ENCODE assay signal across 12 mouse cellular contexts in the genomic region with DNA sequence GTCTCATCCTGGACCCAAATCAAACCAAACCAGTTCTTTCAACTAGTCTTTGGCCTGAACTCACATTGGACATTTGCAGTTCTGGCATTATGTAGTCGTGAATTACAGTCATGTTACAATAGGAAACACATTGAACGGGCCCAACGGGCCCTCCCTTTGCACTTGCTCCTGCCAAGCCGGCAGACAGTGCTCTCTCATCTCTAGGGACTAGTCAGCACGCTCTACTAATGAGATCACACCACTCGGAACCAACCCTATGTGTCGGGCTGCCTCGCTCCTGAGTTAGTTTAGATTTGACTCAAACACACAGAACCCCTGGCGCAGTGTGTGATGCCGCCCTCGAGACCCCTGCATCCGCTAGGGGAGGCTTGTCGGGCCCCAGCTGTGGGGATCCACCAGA. TPM values are rescaled to one million over a fixed set of nuclear protein-coding genes. Genes with fewer than 3 reads are reported as not detected.
DNase-seq lines count a peak whose midpoint lies in the region; ATAC-seq lines count a peak whose summit lies in the region.
"Had no signal": no experiment of that assay in that cellular context is flagged by ENCODE, and none has a peak within 500 bp of the region (broad histone marks: within the 10 kb centered on the region; RNA-seq: fewer than 3 reads in every experiment).

No protein-coding gene starts in this region.

- H3K4me3 ChIP-seq in kidney, embryonic 15.5 days (replicated peaks), result no peak overlapping the region
- no peak overlapping the region for H3K4me3 ChIP-seq in kidney, embryonic 14.5 days (ENCODE audit: low read length)
- no peak overlapping the region for H3K4me3 ChIP-seq in limb, embryonic 15.5 days
- no peak overlapping the region for H3K4me3 ChIP-seq in neural tube, embryonic 15.5 days (replicated peaks)
- H3K4me3 ChIP-seq: erythroblast, embryonic 14.5 days; stomach, embryonic 15.5 days had no signal

- H3K9me3 ChIP-seq in kidney, embryonic 15.5 days (replicated peaks), result no peaks in the 10 kb centered on the region
- H3K9me3 ChIP-seq in kidney, embryonic 14.5 days (ENCODE audit: control insufficient read depth, low read length), result no peaks in the 10 kb centered on the region
- H3K9me3 ChIP-seq in limb, embryonic 15.5 days, result no peaks in the 10 kb centered on the region
- no peaks in the 10 kb centered on the region for H3K9me3 ChIP-seq in neural tube, embryonic 15.5 days (replicated peaks)
- H3K9me3 ChIP-seq: G1E; stomach, embryonic 15.5 days had no signal

- ATAC-seq in kidney, embryonic 15.5 days (replicated peaks; ENCODE audit: low FRiP score), result no peak
- no peak for ATAC-seq in kidney, embryonic 14.5 days (ENCODE audit: low FRiP score, low TSS enrichment)
- peak; percentile 27; the same call in 1 of the 2 replicates for ATAC-seq in limb, embryonic 15.5 days (ENCODE audit: insufficient number of reproducible peaks, low FRiP score, low TSS enrichment, low read depth)
- no peak for ATAC-seq in neural tube, embryonic 15.5 days (ENCODE audit: low FRiP score)

- WGBS in kidney, embryonic 15.5 days, result 70% methylated on average over 13 of the region's 13 CpGs
- WGBS in kidney, embryonic 14.5 days, result 77% methylated on average over 13 of the region's 13 CpGs
- 52% methylated on average over 13 of the region's 13 CpGs for WGBS in limb, embryonic 15.5 days
- WGBS in neural tube, embryonic 15.5 days, result 63% methylated on average over 13 of the region's 13 CpGs

- intact Hi-C loops in left cerebral cortex, postnatal 25 days (cut with DNase I), result no loop called here

- H3K4me2 ChIP-seq in kidney, embryonic 15.5 days, result no peak overlapping the region
- H3K4me2 ChIP-seq in kidney, embryonic 14.5 days (replicated peaks; ENCODE audit: low read depth, low read length), result no peak overlapping the region
- H3K4me2 ChIP-seq in limb, embryonic 15.5 days, result no peak overlapping the region
- H3K4me2 ChIP-seq in neural tube, embryonic 15.5 days, result no peak overlapping the region
- H3K4me2 ChIP-seq: stomach, embryonic 15.5 days had no signal

- no peak overlapping the region for H3K9ac ChIP-seq in kidney, embryonic 15.5 days
- no peak overlapping the region for H3K9ac ChIP-seq in kidney, embryonic 14.5 days (ENCODE audit: low read depth, low read length)
- no peak overlapping the region for H3K9ac ChIP-seq in limb, embryonic 15.5 days
- no peak overlapping the region for H3K9ac ChIP-seq in neural tube, embryonic 15.5 days (replicated peaks)
- H3K9ac ChIP-seq: liver, embryonic 14.5 days; stomach, embryonic 15.5 days had no signal

- H3K4me1 ChIP-seq in kidney, embryonic 15.5 days, result peaks cover 21% of the 10 kb centered on the region
- H3K4me1 ChIP-seq in kidney, embryonic 14.5 days (ENCODE audit: control insufficient read depth, insufficient read depth, low read length), result no peaks in the 10 kb centered on the region
- peaks cover 23% of the 10 kb centered on the region for H3K4me1 ChIP-seq in limb, embryonic 15.5 days
- 0 out of 2 replicates have a peak, but pooled peaks cover 4% of the 10 kb centered on the region for H3K4me1 ChIP-seq in neural tube, embryonic 15.5 days

- H3K27ac ChIP-seq in kidney, embryonic 15.5 days, result peak overlapping the region; percentile 57
- H3K27ac ChIP-seq in kidney, embryonic 14.5 days (ENCODE audit: low read depth, low read length), result no peak overlapping the region
- H3K27ac ChIP-seq in limb, embryonic 15.5 days, result peak overlapping the region; percentile 77
- H3K27ac ChIP-seq in neural tube, embryonic 15.5 days (replicated peaks), result no peak overlapping the region
- H3K27ac ChIP-seq: liver, embryonic 14.5 days; stomach, embryonic 15.5 days had no signal

- DNase-seq in adipocyte (ENCODE audit: low spot score), result peak; percentile 12
- peak; percentile 64 for DNase-seq in gastrocnemius, postnatal 25 days
- no peak for DNase-seq in left cerebral cortex, postnatal 25 days (ENCODE audit: low spot score in 2 of 2)
- DNase-seq: right cerebral cortex, postnatal 25 days had no signal

- no peaks in the 10 kb centered on the region for H3K27me3 ChIP-seq in kidney, embryonic 15.5 days
- H3K27me3 ChIP-seq in kidney, embryonic 14.5 days (ENCODE audit: control insufficient read depth, insufficient read depth, low read length), result no peaks in the 10 kb centered on the region
- H3K27me3 ChIP-seq in limb, embryonic 15.5 days, result no peaks in the 10 kb centered on the region
- no peaks in the 10 kb centered on the region for H3K27me3 ChIP-seq in neural tube, embryonic 15.5 days (replicated peaks)
- H3K27me3 ChIP-seq: stomach, embryonic 15.5 days had no signal

- no peaks in the 10 kb centered on the region for H3K36me3 ChIP-seq in kidney, embryonic 15.5 days
- no peaks in the 10 kb centered on the region for H3K36me3 ChIP-seq in kidney, embryonic 14.5 days (ENCODE audit: control insufficient read depth, insufficient read depth, low read length)
- H3K36me3 ChIP-seq in limb, embryonic 15.5 days, result no peaks in the 10 kb centered on the region
- H3K36me3 ChIP-seq in neural tube, embryonic 15.5 days, result no peaks in the 10 kb centered on the region
- H3K36me3 ChIP-seq: G1E; stomach, embryonic 15.5 days had no signal

RNA-seq across cellular contexts. Expression of a gene that starts 7.0 kb away (rescaled TPM):
- 72.4 and 81.7 TPM in 2 replicates for polyA plus RNA-seq in kidney, embryonic 15.5 days (2015; fragmentation: Nextera tagmentation; extraction: Ambion mirVana)
- polyA plus RNA-seq in kidney, embryonic 14.5 days (2014; fragmentation: Nextera tagmentation; extraction: Ambion mirVana), result 23.7 and 39.0 TPM in 2 replicates
- total RNA-seq in gastrocnemius, postnatal 25 days (2021), result 1 to 10 TPM; 5.7 to 6.3 TPM
- 21.6 and 25.9 TPM in 2 replicates for polyA plus RNA-seq in limb, embryonic 15.5 days (2015; fragmentation: Nextera tagmentation; extraction: Ambion mirVana)
- 1 to 10 TPM; 5.6 to 5.9 TPM for total RNA-seq in left cerebral cortex, postnatal 25 days (2021)
- polyA plus RNA-seq in neural tube, embryonic 15.5 days (2015; fragmentation: Nextera tagmentation; extraction: Ambion mirVana), result 6.2 and 10.4 TPM in 2 replicates
- polyA plus RNA-seq: G1E had no signal

RNA-seq across cellular contexts. Expression of a gene that starts 52.6 kb away (rescaled TPM):
- polyA plus RNA-seq in kidney, embryonic 15.5 days (2015; fragmentation: Nextera tagmentation; extraction: Ambion mirVana), result 36.6 and 43.2 TPM in 2 replicates
- 33.9 and 39.3 TPM in 2 replicates for polyA plus RNA-seq in kidney, embryonic 14.5 days (2014; fragmentation: Nextera tagmentation; extraction: Ambion mirVana)
- 10 to 100 TPM; 16.9 to 17.1 TPM for total RNA-seq in gastrocnemius, postnatal 25 days (2021)
- polyA plus RNA-seq in limb, embryonic 15.5 days (2015; fragmentation: Nextera tagmentation; extraction: Ambion mirVana), result 25.6 and 25.7 TPM in 2 replicates
- total RNA-seq in left cerebral cortex, postnatal 25 days (2021), result 10 to 100 TPM; 38.4 to 42.4 TPM
- polyA plus RNA-seq in neural tube, embryonic 15.5 days (2015; fragmentation: Nextera tagmentation; extraction: Ambion mirVana), result 42.8 and 48.4 TPM in 2 replicates

RNA-seq across cellular contexts. Expression of a gene that starts 57.3 kb away (rescaled TPM):
- 0.82 and 1.5 TPM in 2 replicates for polyA plus RNA-seq in kidney, embryonic 15.5 days (2015; fragmentation: Nextera tagmentation; extraction: Ambion mirVana)
- 0.57 and 0.64 TPM in 2 replicates for polyA plus RNA-seq in kidney, embryonic 14.5 days (2014; fragmentation: Nextera tagmentation; extraction: Ambion mirVana)
- total RNA-seq in gastrocnemius, postnatal 25 days (2021), result not detected
- polyA plus RNA-seq in limb, embryonic 15.5 days (2015; fragmentation: Nextera tagmentation; extraction: Ambion mirVana), result 0.83 and 0.90 TPM in 2 replicates
- 1 to 10 TPM; 1.7 to 2.4 TPM for total RNA-seq in left cerebral cortex, postnatal 25 days (2021)
- 1.2 and 1.6 TPM in 2 replicates for polyA plus RNA-seq in neural tube, embryonic 15.5 days (2015; fragmentation: Nextera tagmentation; extraction: Ambion mirVana)
- total RNA-seq: G1E had no signal
- polyA plus RNA-seq: erythroblast, embryonic 14.5 days; G1E had no signal

Comparison
In these comparisons a context has a peak if more than half of its experiments do, and no peak if none do; other contexts are left out.
1. H3K27ac ChIP-seq: peak in kidney, embryonic 15.5 days (single experiment) and limb, embryonic 15.5 days (single experiment); none in kidney, embryonic 14.5 days (single experiment) and neural tube, embryonic 15.5 days (single experiment).
2. DNase-seq: peak in adipocyte (single experiment) and gastrocnemius, postnatal 25 days (single experiment); none in left cerebral cortex, postnatal 25 days (0 of 2).